Mouse (Mus musculus) liver, embryonic 14.5 days (tissue): ENCODE measurements at regions not wholly inside any gene's neighbourhood (a gene's known extent, or its start where the extent isn't known, plus 50 kb on each side); places are given as distances from the start of the nearest gene placed in this dataset.

Experiments
- ATAC-seq: fragments of 200-750 bp; cut with Nextera tagmentation; 2 replicates; pipeline ENCODE4 v1.8.0; 2017; ENCODE audit warnings: moderate number of reproducible peaks, mild to moderate bottlenecking, moderate library complexity; ENCODE audit not compliant: insufficient read depth
- DNase-seq, 3 experiments: peaks; one replicate each; pipeline ENCODE4 v3.0.0-alpha.2; 2012 to 2013; ENCODE audit warnings: low read depth in 3 of 3, low spot score in 3 of 3
- H3K27ac ChIP-seq: fragments of 300-500 bp; sonication (generic); 2 replicates; pipeline ENCODE4 v1.5.1; 2014; ENCODE audit warnings: moderate library complexity, mild to moderate bottlenecking, control low read depth, inconsistent platforms
- H3K27me3 ChIP-seq: fragments of 300-500 bp; sonication (generic); 2 replicates; pipeline ENCODE4 v1.6.1; 2014; ENCODE audit warnings: mild to moderate bottlenecking, low read length, moderate library complexity; ENCODE audit not compliant: control insufficient read depth, insufficient read depth
- H3K36me3 ChIP-seq: fragments of 300-500 bp; sonication (generic); replicated peaks from 2 replicates; pipeline ENCODE4 v1.6.1; 2014; ENCODE audit warnings: low read depth; ENCODE audit not compliant: control insufficient read depth, insufficient read depth
- H3K4me1 ChIP-seq, 2 experiments: fragments of 200-500 bp in 1 of 2; fragments of 300-500 bp in 1 of 2; sonication (generic) in 1 of 2; replicated peaks; 2 replicates each; pipeline ENCODE4 v1.6.1; 2012 to 2014; ENCODE audit warnings: antibody characterized with exemption in 1 of 2, inconsistent platforms in 1 of 2, low read length in 1 of 2; ENCODE audit not compliant: control insufficient read depth in 2 of 2, insufficient read depth in 2 of 2
- H3K4me2 ChIP-seq: fragments of 300-500 bp; sonication (generic); 2 replicates; pipeline ENCODE4 v1.6.1; 2014; ENCODE audit warnings: low read depth, mild to moderate bottlenecking, control low read depth, moderate library complexity
- H3K4me3 ChIP-seq, 2 experiments: fragments of 200-500 bp in 1 of 2; fragments of 300-500 bp in 1 of 2; sonication (generic) in 1 of 2; 2 replicates each; pipeline ENCODE4 v1.5.1; 2012 to 2014; ENCODE audit warnings: low read depth in 2 of 2, low read length in 2 of 2, mild to moderate bottlenecking in 2 of 2, control low read depth in 1 of 2, inconsistent platforms in 1 of 2, moderate library complexity in 1 of 2; ENCODE audit not compliant: insufficient read depth in 1 of 2
- H3K9ac ChIP-seq: fragments of 300-500 bp; sonication (generic); replicated peaks from 2 replicates; pipeline ENCODE4 v1.6.1; 2014; ENCODE audit warnings: mild to moderate bottlenecking, control low read depth, moderate library complexity
- H3K9me3 ChIP-seq: fragments of 300-500 bp; sonication (generic); 2 replicates; pipeline ENCODE4 v1.6.1; 2016; ENCODE audit warnings: low read length, mixed read lengths; ENCODE audit not compliant: control insufficient read depth
- CTCF ChIP-seq: IDR thresholded peaks from 2 replicates; pipeline ENCODE4 v1.5.1; 2016; ENCODE audit warnings: antibody characterized with exemption, low read depth, control low read depth
- EP300 ChIP-seq: IDR thresholded peaks from 2 replicates; pipeline ENCODE4 v1.6.1; 2016; ENCODE audit warnings: antibody characterized with exemption, low read depth
- WGBS: fragments of 180-500 bp; shearing (Covaris S2); extraction: QIAGEN DNeasy Blood & Tissue Kit; methylation state at CpG from one replicate; pipeline ENCODE4 v1.1.7; 2014; ENCODE audit not compliant: insufficient replicate concordance; 5-methylcytosine and 5-hydroxymethylcytosine counted together

DNA sequence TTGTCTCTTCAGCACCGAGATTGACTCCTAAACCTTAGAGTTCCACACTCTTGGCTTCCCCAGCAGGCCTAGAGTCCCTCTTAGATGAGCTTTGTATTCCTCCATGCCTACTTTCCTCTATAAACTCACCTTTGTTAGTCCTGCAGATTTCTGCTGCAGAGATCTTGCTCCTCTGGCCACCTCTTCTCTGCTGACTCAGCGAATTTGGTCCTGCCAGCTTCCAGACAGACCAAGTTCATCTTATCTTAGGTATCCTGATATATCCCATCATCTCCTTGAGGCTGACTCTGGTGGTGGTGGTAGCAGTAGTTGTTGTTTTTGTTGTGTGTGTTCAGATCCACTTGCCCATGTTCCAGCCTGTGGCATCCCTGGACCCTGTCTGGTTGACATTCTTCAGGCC, 123.5 kb upstream of the Adam6b start:
- no peak overlapping the region for H3K4me3 ChIP-seq
- DNase-seq, result no peak
- TF ChIP-seq CTCF, result no peak
- no peak for TF ChIP-seq EP300
- H3K4me1 ChIP-seq, result no peaks in the 10 kb centered on the region
- ATAC-seq, result no peak
- H3K9ac ChIP-seq, result no peak overlapping the region
- H3K36me3 ChIP-seq, result no peaks in the 10 kb centered on the region
- H3K27ac ChIP-seq, result no peak overlapping the region
- no peaks in the 10 kb centered on the region for H3K27me3 ChIP-seq
- H3K9me3 ChIP-seq, result no peaks in the 10 kb centered on the region
- no peak overlapping the region for H3K4me2 ChIP-seq
- WGBS, result 32% methylated on average over 2 of the region's 2 CpGs

DNA sequence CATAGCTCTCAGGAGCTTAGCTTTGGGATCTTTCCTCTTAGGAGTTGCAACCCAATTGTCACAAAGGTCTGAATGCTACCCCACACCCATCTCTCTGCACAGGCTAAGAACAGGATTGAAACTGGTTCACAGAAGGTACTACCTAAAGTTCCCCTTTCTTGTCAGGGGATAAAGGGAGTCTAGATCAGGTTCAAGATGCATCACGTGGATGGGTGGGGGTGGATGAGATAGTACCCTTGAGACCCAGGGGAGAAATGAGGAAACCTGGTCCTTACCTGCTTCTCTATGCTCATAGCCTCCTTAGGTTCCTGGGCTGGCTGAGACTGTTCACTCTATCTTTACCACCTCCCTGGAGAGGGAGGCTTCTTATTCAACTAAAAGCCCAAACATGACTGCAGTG, 122.9 kb upstream of the Adam6b start:
- H3K9me3 ChIP-seq, result no peaks in the 10 kb centered on the region
- H3K4me2 ChIP-seq, result no peak overlapping the region
- TF ChIP-seq CTCF (no peak), EP300 (no peak)
- no peak for DNase-seq
- H3K27me3 ChIP-seq, result no peaks in the 10 kb centered on the region
- no peak overlapping the region for H3K9ac ChIP-seq
- 22% methylated on average over 1 of the region's 1 CpGs for WGBS
- no peaks in the 10 kb centered on the region for H3K36me3 ChIP-seq
- no peak overlapping the region for H3K4me3 ChIP-seq
- H3K4me1 ChIP-seq, result no peaks in the 10 kb centered on the region
- no peak overlapping the region for H3K27ac ChIP-seq
- no peak for ATAC-seq

DNA sequence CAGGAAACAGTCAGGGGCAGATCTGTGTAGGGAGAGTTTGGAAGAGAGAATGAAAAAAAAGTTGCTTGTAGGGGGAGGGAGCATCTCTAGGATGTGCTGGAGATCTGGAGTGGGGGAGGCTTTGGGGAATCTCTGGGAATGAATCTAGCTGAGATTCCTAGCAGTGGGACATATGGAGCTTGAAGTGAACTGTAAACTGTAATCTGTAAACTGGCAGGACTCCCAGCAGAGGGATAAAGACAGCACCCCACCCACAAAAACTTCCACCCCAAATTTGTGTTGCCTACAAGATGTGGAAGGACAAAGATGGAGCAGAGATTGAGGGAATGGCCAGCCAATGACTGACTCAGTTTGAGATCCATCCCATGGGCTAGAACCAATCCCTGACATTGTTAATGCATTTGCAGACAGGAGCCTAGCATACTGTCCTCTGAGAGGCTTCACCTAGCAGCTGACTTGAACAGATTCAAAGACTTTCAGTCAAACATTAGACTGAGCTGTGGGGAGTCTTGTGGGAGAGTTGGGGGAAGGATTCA, 87.7 kb upstream of the Adam6b start:
- no peaks in the 10 kb centered on the region for H3K9me3 ChIP-seq
- H3K9ac ChIP-seq, result no peak overlapping the region
- H3K27ac ChIP-seq, result no peak overlapping the region
- H3K4me1 ChIP-seq, result no peaks in the 10 kb centered on the region
- no peak for ATAC-seq
- H3K4me3 ChIP-seq, result no peak overlapping the region
- TF ChIP-seq CTCF, result no peak
- TF ChIP-seq EP300, result no peak
- DNase-seq, result no peak
- no peak overlapping the region for H3K4me2 ChIP-seq
- H3K27me3 ChIP-seq, result no peaks in the 10 kb centered on the region
- H3K36me3 ChIP-seq, result no peaks in the 10 kb centered on the region

DNA sequence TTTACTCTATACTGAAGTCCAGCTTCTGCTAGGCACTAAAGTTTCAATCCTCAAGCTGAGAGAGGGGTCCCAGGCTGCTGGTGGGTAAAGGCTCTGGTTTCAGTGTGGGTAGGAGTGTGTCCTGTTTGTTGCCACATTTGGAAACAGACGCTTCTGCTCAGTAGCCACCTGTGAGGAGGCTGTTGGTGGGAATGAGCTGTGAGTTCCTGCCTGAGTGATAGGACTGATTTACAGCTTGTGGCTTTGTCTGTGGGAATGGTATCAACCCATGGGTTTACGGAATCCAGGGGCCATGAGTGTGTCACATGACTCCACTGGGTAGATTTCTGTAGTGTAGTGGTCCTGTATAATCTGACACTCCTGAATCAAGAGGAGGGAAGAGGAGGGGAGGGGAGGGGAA, 86.5 kb upstream of the Adam6b start:
- H3K9me3 ChIP-seq, result no peaks in the 10 kb centered on the region
- no peak overlapping the region for H3K27ac ChIP-seq
- TF ChIP-seq CTCF (no peak), EP300 (no peak)
- 35% methylated on average over 2 of the region's 2 CpGs for WGBS
- DNase-seq (no peak), ATAC-seq (no peak)
- H3K4me1 ChIP-seq, result no peaks in the 10 kb centered on the region
- no peak overlapping the region for H3K4me3 ChIP-seq
- no peaks in the 10 kb centered on the region for H3K27me3 ChIP-seq
- H3K4me2 ChIP-seq, result no peak overlapping the region
- no peaks in the 10 kb centered on the region for H3K36me3 ChIP-seq
- H3K9ac ChIP-seq, result no peak overlapping the region

DNA sequence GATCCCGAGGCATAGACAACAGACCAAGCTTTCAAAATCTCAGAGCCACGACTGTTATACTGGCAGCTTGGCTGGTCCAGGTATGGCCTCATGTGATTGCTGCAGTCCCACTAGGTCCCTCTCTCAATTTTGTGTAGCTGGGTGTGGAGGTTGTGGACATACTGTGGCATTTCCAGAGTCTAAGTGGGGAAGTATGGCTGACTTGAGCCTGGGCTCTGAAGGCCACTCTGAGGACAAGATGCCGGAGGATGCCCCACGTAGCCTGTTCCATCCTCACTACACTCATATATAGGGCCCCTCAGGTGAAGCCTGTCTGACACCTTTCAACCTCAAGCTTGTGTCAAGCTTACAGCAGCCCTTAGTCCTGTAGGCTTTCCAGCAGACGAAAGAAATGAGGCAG, 78.2 kb upstream of the Adam6b start:
- H3K36me3 ChIP-seq, result no peaks in the 10 kb centered on the region
- TF ChIP-seq EP300, result no peak
- no peak for TF ChIP-seq CTCF
- whole genome bisulfite sequencing, result 55% methylated on average over 5 of the region's 5 CpGs

More for the DNA sequence above, 78.2 kb upstream of the Adam6b start:
- H3K9ac ChIP-seq, result no peak overlapping the region
- H3K4me2 ChIP-seq, result no peak overlapping the region
- no peaks in the 10 kb centered on the region for H3K27me3 ChIP-seq
- DNase-seq, result no peak
- H3K4me1 ChIP-seq, result no peaks in the 10 kb centered on the region
- no peak overlapping the region for H3K27ac ChIP-seq
- H3K9me3 ChIP-seq, result no peaks in the 10 kb centered on the region
- no peak for ATAC-seq
- H3K4me3 ChIP-seq, result no peak overlapping the region
